Mouse (Mus musculus) forelimb bud, embryonic 11.5 days (tissue): ENCODE results near the gene Zmat3.

Experiments used
- DNase-seq: peaks from one replicate; pipeline ENCODE4 v3.0.0-alpha.2; 2012; ENCODE audit warnings: low read depth, low spot score

Gene Zmat3

GRCm38 (mm10) chr3:32365546-32366245 lies at the start of gene Zmat3:
Gene Zmat3 (minus strand): TSS chr3:32366014.
- DNase-seq: peak; percentile 76

- no peak for DNase-seq
Observed at GRCm38 (mm10) chr3:32414381-32414780, 48.6 kb upstream of the Zmat3 start.

- no peak for DNase-seq
Observed at GRCm38 (mm10) chr3:32412502-32413044, 46.8 kb upstream of the Zmat3 start.

GRCm38 (mm10) chr3:32408811-32409273 lies 43.0 kb upstream of the Zmat3 start:
- DNase-seq: no peak

GRCm38 (mm10) chr3:32406804-32407203 lies 41.0 kb upstream of the Zmat3 start:
- no peak for DNase-seq

- DNase-seq: no peak
Observed at GRCm38 (mm10) chr3:32405699-32406098, 39.9 kb upstream of the Zmat3 start.

- DNase-seq: no peak
Observed at GRCm38 (mm10) chr3:32402990-32403885, 37.4 kb upstream of the Zmat3 start.

- DNase-seq: no peak
Observed at GRCm38 (mm10) chr3:32401591-32401990, 35.8 kb upstream of the Zmat3 start.

GRCm38 (mm10) chr3:32399931-32400330 lies 34.1 kb upstream of the Zmat3 start:
- DNase-seq: peak; percentile 17

- DNase-seq: no peak
Observed at GRCm38 (mm10) chr3:32399381-32399780, 33.6 kb upstream of the Zmat3 start.

GRCm38 (mm10) chr3:32398623-32399022 lies 32.8 kb upstream of the Zmat3 start:
- DNase-seq: no peak

GRCm38 (mm10) chr3:32398175-32398538 lies 32.3 kb upstream of the Zmat3 start:
- DNase-seq: no peak

GRCm38 (mm10) chr3:32397461-32398174 lies 31.8 kb upstream of the Zmat3 start, which contains the start of gene Pik3ca:
Gene Pik3ca (plus strand): TSS chr3:32397671.
- peak; percentile 61 for DNase-seq

GRCm38 (mm10) chr3:32396794-32397460 lies 31.1 kb upstream of the Zmat3 start:
- DNase-seq: peak; percentile 98

- peak; percentile 13 for DNase-seq
Observed at GRCm38 (mm10) chr3:32395771-32396551, 30.1 kb upstream of the Zmat3 start.

GRCm38 (mm10) chr3:32393986-32394385 lies 28.2 kb upstream of the Zmat3 start:
- no peak for DNase-seq

GRCm38 (mm10) chr3:32392841-32393240 lies 27.0 kb upstream of the Zmat3 start:
- no peak for DNase-seq

GRCm38 (mm10) chr3:32381556-32381955 lies 15.7 kb upstream of the Zmat3 start:
- DNase-seq: no peak

- DNase-seq: peak; percentile 23
Observed at GRCm38 (mm10) chr3:32379891-32380290, 14.1 kb upstream of the Zmat3 start.

GRCm38 (mm10) chr3:32373236-32373635 lies 7.4 kb upstream of the Zmat3 start:
- no peak for DNase-seq
